Mouse (Mus musculus): ENCODE results near the gene Plppr2.

Plppr2 gene

GRCm38 (mm10) chr9:21932445-21933137 lies 4.2 kb upstream of the Plppr2 start:
- DNase-seq (ENCODE audit: low spot score in 2 of 2) = no peak

GRCm38 (mm10) chr9:21934021-21934420 lies 2.8 kb upstream of the Plppr2 start:
- DNase-seq (ENCODE audit: low spot score in 2 of 2) = no peak

GRCm38 (mm10) chr9:21935466-21936131 lies 1.2 kb upstream of the Plppr2 start:
- no peak for DNase-seq (ENCODE audit: low spot score in 2 of 2)

GRCm38 (mm10) chr9:21937711-21938175 lies 910 bp downstream of the Plppr2 start:
- no peak for DNase-seq (ENCODE audit: low spot score in 2 of 2)

GRCm38 (mm10) chr9:21938234-21938855 lies 1.5 kb downstream of the Plppr2 start:
- DNase-seq (ENCODE audit: low spot score in 2 of 2) = no peak

GRCm38 (mm10) chr9:21943046-21943445 lies 6.2 kb downstream of the Plppr2 start:
- no peak for DNase-seq (ENCODE audit: low spot score in 2 of 2)

GRCm38 (mm10) chr9:21943638-21944037 lies 6.8 kb downstream of the Plppr2 start:
- DNase-seq (ENCODE audit: low spot score in 2 of 2) = no peak

GRCm38 (mm10) chr9:21944267-21944666 lies 7.4 kb downstream of the Plppr2 start:
- DNase-seq (ENCODE audit: low spot score in 2 of 2) = no peak

- DNase-seq (ENCODE audit: low spot score in 2 of 2) = no peak
These were observed 10.8 kb downstream of the Plppr2 start for GRCm38 (mm10) chr9:21947540-21948130.

GRCm38 (mm10) chr9:21948146-21948545 lies 11.3 kb downstream of the Plppr2 start:
- no peak for DNase-seq (ENCODE audit: low spot score in 2 of 2)

- no peak for DNase-seq (ENCODE audit: low spot score in 2 of 2)
These were observed 12.0 kb downstream of the Plppr2 start for GRCm38 (mm10) chr9:21948790-21949189.

- peak in 1 of 2 experiments; percentile 43 for DNase-seq (ENCODE audit: low spot score in 2 of 2)
These were observed 13.5 kb downstream of the Plppr2 start for GRCm38 (mm10) chr9:21950322-21950721.

GRCm38 (mm10) chr9:21951977-21952376 lies 15.1 kb downstream of the Plppr2 start:
- no peak for DNase-seq (ENCODE audit: low spot score in 2 of 2)

GRCm38 (mm10) chr9:21953600-21953999 lies 16.8 kb downstream of the Plppr2 start:
- DNase-seq (ENCODE audit: low spot score in 2 of 2) = no peak

- DNase-seq (ENCODE audit: low spot score in 2 of 2) = no peak
These were observed 17.8 kb downstream of the Plppr2 start for GRCm38 (mm10) chr9:21954635-21955034.

- no peak for DNase-seq (ENCODE audit: low spot score in 2 of 2)
These were observed 18.4 kb downstream of the Plppr2 start for GRCm38 (mm10) chr9:21955225-21955569.

- DNase-seq (ENCODE audit: low spot score in 2 of 2) = peak; percentile 99 to 100
These were observed 18.9 kb downstream of the Plppr2 start, which contains the start of gene Swsap1 for GRCm38 (mm10) chr9:21955570-21956281. Gene Swsap1 (plus strand): TSS chr9:21955755.

- DNase-seq (ENCODE audit: low spot score in 2 of 2) = no peak
These were observed 21.5 kb downstream of the Plppr2 start for GRCm38 (mm10) chr9:21958372-21958771.

GRCm38 (mm10) chr9:21959244-21959643 lies 22.4 kb downstream of the Plppr2 start:
- no peak for DNase-seq (ENCODE audit: low spot score in 2 of 2)

GRCm38 (mm10) chr9:21960135-21960534 lies 23.3 kb downstream of the Plppr2 start:
- no peak for DNase-seq (ENCODE audit: low spot score in 2 of 2)

GRCm38 (mm10) chr9:21960558-21961208 lies 23.9 kb downstream of the Plppr2 start:
- no peak for DNase-seq (ENCODE audit: low spot score in 2 of 2)

All from heart, adult 9 months (tissue).